Comparison of ENCODE assay signal across 8 mouse cellular contexts in genomic region chr6:53038176-53038575, GRCm38 (mm10).
"Had no signal": no experiment of that assay in that cellular context is flagged by ENCODE, and none has a peak within 500 bp of the region (broad histone marks: within the 10 kb centered on the region; RNA-seq: fewer than 3 reads in every experiment).

No protein-coding gene starts in this region.

- DNase-seq: kidney, adult 9 months; kidney, postnatal 36 days; lung, adult 18-20 months; retina, postnatal 1 day; right cerebral cortex, postnatal 4 days; spleen, adult 18-20 months; thymus, adult 2 months; thymus, postnatal 25 days had no signal
